Mouse (Mus musculus) liver, postnatal 0 days (tissue): ENCODE measurements at regions not wholly inside any gene's neighbourhood (a gene's known extent, or its start where the extent isn't known, plus 50 kb on each side); places are given as distances from the start of the nearest gene placed in this dataset.

Experiments used
- CTCF ChIP-seq: sonication (generic); IDR thresholded peaks from 2 replicates; pipeline ENCODE4 v1.5.1; 2016; ENCODE audit warnings: antibody characterized with exemption, low read depth
- EP300 ChIP-seq: IDR thresholded peaks from 2 replicates; pipeline ENCODE4 v1.6.1; 2016; ENCODE audit warnings: antibody characterized with exemption, low read depth, mild to moderate bottlenecking

- TF ChIP-seq CTCF (no peak), EP300 (no peak)
Measured at GRCm38 (mm10) chr11:71962306-71962705, 75.0 kb downstream of the Aipl1 start.
